Mouse (Mus musculus) macrophage (primary cell): ENCODE data around the gene Sftpa1. TPM values are rescaled to one million over a fixed set of nuclear protein-coding genes. Genes with fewer than 3 reads are reported as not detected.

Source experiments
- H3K27ac ChIP-seq: fragments of 350-480 bp; formaldehyde crosslinking; 2 replicates; pipeline ENCODE4 v1.9.0; 2021
- H3K36me3 ChIP-seq: fragments of 350-480 bp; formaldehyde crosslinking; 2 replicates; pipeline ENCODE4 v1.9.0; 2021; ENCODE audit errors: inconsistent target
- H3K4me3 ChIP-seq: fragments of 350-480 bp; formaldehyde crosslinking; 2 replicates; pipeline ENCODE4 v1.9.0; 2021; ENCODE audit errors: inconsistent target
- H3K79me2 ChIP-seq: fragments of 350-480 bp; formaldehyde crosslinking; 2 replicates; pipeline ENCODE4 v1.9.0; 2021; ENCODE audit errors: inconsistent target
- WGBS: methylation state at CpG from one replicate; pipeline ENCODE4 v1.1.7; 2026; ENCODE audit warnings: inconsistent platforms; ENCODE audit not compliant: missing documents; 5-methylcytosine and 5-hydroxymethylcytosine counted together
- polyA plus RNA-seq: library from polyadenylated mRNA; stranded (reverse); fragments of 250-400 nt; gene quantifications from 3 replicates; pipeline ENCODE4 v1.2.4, GENCODE M21; 2018; ENCODE audit warnings: inconsistent platforms
- total RNA-seq, 78 experiments: library from RNA; depleted of rRNA; stranded (reverse); fragments of 250-400 nt; gene quantifications; 1 replicate in 9 of 78; 2 replicates in 24 of 78; 3 replicates in 43 of 78; 4 replicates in 2 of 78; pipeline ENCODE4 v1.2.4; 2018; ENCODE audit warnings: inconsistent platforms in 56 of 78

The Sftpa1 gene
- not detected for total RNA-seq (2018; cell fraction: chromatin; rRNA removed)
- not detected for total RNA-seq (2018; cell fraction: cytosol; rRNA removed)
- total RNA-seq (2018; cell fraction: nucleus; rRNA removed): not detected
- not detected in 3 replicates for polyA plus RNA-seq

DNA sequence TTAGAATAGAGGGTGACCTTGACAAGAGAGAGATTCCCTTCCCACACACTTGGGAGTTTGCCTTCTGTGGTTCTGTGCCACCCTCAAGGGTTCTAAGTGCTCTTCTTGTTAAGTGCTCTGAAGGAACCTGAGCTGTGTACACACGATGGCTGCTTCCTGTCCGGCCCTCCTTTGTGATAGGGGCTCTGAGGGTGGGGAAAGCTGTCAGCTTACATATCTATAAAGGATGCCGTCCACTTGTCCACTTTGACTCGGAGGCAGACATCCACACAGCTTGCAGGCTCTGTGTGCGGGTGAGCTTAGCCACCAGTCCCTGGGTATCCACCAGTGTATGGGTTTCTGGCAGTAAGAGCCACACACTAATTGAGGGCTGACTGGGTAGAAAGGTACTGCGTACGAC is at the start of gene Sftpa1:
TSS of gene Sftpa1 (plus strand) at position 243 of the 400 bp plus-strand sequence.
- WGBS: 80% methylated on average over 7 of the region's 7 CpGs
- no peaks in the 10 kb centered on the region for H3K36me3 ChIP-seq
- H3K4me3 ChIP-seq: no peak within 1 kb of the TSS
- H3K27ac ChIP-seq: no peak within 1 kb of the TSS
- H3K79me2 ChIP-seq: no peaks in the 10 kb centered on the region

DNA sequence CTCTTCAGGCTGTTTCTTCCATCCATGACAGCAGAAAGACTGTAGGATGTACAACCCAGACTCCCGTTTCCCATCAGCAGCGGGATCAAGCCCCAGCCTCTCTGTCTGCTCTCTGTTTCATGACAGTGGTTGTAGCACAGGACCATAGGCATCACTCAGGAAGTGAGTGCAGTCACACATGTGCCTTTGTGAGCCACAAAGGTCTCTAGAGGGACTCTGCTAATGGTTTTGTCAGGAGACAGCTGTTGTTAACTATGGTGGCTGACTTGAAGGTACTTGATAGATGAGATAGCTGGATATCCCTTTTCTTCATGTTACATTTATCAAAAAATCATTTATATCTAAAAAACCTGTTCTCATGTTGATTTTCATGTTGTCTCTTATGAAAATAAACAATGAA is 49.2 kb upstream of the Sftpa1 start:
- 94% methylated on average over 2 of the region's 2 CpGs for WGBS
- H3K4me3 ChIP-seq: no peak overlapping the region
- no peak overlapping the region for H3K27ac ChIP-seq
- no peaks in the 10 kb centered on the region for H3K79me2 ChIP-seq
- no peaks in the 10 kb centered on the region for H3K36me3 ChIP-seq

DNA sequence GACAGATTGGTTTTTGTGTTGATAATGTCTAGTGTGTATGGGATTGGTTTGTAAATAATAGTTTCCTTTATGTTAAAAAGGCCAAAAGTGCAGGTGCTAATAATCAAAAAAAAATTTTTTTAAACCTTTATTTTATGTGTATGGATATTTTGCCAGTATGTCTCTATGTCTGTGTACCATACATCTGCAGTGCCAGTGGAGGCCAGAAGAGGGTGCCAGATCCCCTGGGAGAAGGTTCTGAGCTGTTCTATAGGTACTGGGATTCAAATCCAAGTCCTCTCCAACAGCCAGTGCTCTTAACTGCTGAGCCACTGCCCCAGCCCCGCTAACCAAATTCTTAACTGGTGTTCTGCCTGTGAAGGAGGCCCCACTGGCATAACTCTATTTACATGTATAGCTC is 44.1 kb upstream of the Sftpa1 start:
- Histone ChIP-seq H3K79me2 (no peaks in the 10 kb centered on the region), H3K27ac (no peak overlapping the region), H3K36me3 (no peaks in the 10 kb centered on the region), H3K4me3 (no peak overlapping the region)
- WGBS: 70% methylated on average over 1 of the region's 1 CpGs

DNA sequence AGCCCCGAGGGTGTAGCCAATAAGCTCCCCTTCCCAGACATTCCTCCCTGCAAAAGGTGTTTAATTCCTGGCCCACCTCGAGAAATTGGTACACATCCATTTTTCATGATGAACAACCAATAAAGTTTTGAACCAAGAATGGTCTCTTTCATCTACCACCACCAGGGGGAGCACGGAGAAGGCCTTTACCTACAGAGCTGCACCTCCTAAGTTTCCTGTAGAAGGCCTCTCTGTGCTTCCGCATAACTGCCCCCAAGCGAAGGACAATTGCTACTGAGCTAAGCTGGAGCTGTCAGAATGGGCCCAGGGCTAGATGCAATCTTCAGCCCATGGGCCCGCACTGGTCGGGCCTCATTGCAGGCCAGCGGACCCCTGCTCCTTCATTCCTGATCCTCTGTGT is 40.8 kb upstream of the Sftpa1 start:
- Histone ChIP-seq H3K36me3 (no peaks in the 10 kb centered on the region), H3K79me2 (no peaks in the 10 kb centered on the region), H3K27ac (no peak overlapping the region), H3K4me3 (no peak overlapping the region)
- WGBS: 55% methylated on average over 8 of the region's 8 CpGs

DNA sequence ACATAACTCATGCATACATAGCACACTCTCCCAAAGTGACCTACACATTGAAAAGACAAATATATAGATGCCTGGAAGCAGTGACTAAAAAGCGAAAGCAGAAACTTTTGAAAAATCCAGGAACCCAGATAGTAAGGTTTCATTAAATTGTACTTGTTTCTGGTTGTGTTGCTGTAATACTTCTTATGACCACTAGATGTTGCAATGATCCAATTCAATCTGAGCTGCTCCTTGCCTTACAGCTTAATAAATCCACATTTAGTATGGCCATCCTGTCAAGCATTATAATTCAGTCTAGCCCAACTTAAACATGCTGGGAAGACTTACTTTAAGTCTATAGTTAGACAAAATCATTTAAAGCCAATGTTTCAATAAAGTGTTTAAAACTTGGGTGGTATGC is 37.5 kb upstream of the Sftpa1 start:
- no peaks in the 10 kb centered on the region for H3K79me2 ChIP-seq
- no peaks in the 10 kb centered on the region for H3K36me3 ChIP-seq
- 40% methylated on average over 1 of the region's 1 CpGs for WGBS
- no peak overlapping the region for H3K27ac ChIP-seq
- no peak overlapping the region for H3K4me3 ChIP-seq

DNA sequence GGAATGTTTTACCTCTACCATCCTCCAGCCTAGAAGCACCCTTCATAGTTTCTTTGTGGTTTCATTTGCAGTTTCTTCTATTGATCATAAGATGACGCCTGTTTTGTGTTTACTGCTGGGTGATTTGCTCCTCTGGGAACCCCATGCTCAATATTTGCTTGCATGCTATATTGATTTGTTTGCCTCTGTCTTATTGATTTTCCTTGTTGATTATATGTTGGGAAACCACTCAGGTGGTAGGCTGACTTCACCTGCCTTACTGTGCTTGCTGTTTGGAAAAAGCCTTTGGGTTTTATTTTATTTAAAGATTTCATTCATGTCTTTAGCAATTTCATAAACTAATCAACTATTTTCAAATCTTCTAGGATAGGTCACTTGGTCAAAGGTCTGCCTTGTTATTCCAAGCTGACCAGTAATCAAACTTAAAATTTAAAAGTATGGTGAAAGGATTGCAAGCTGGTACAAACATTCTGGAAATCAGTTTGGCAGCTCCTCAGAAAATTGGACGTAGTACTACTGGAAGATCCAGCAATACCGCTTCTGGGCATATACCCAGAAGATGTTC is 35.2 kb upstream of the Sftpa1 start:
- 93% methylated on average over 3 of the region's 3 CpGs for WGBS
- Histone ChIP-seq H3K79me2 (no peaks in the 10 kb centered on the region), H3K4me3 (no peak overlapping the region), H3K36me3 (no peaks in the 10 kb centered on the region), H3K27ac (no peak overlapping the region)

DNA sequence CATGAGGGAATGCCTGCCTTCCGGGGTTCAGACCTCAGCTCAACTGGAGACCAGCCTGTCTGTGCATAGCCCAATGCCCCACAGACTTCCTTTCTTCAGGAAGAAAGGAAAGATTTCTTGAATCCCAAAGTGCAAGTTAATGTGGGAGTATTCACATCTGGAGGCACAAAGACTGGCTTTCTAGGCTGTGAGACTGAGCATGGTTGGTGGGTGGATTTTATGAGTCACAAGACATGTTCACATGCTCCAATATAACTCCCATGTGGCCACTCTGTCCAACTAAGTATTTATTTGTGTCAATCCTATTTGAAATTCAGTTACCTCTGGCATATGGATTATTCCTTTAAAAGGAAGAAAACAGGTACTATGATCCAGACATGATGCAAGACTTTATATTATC is 32.9 kb upstream of the Sftpa1 start:
- Histone ChIP-seq H3K27ac (no peak overlapping the region), H3K4me3 (no peak overlapping the region), H3K79me2 (no peaks in the 10 kb centered on the region), H3K36me3 (no peaks in the 10 kb centered on the region)
- WGBS: 100% methylated on average over 1 of the region's 1 CpGs

DNA sequence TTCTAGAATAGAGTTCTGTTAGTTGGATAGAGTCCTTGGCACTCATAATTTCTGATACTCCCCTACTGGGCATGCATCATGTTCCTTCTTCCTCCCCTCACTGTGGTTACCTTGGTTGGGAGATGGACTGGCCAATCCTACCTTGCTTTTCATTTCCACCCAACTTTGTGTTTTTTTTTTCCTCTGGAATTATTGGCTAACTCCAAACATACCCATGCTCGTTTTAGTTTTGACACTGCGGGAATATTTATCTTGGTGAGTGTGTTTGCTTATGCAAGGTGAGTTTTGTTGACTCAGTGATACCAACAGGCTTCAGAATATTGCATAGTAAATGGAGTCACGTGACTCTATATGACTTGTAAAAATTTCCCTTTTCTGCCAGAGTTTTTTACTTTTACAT is 30.9 kb upstream of the Sftpa1 start:
- H3K27ac ChIP-seq: no peak overlapping the region
- H3K36me3 ChIP-seq: no peaks in the 10 kb centered on the region
- no peaks in the 10 kb centered on the region for H3K79me2 ChIP-seq
- no peak overlapping the region for H3K4me3 ChIP-seq
- 70% methylated on average over 3 of the region's 3 CpGs for WGBS

DNA sequence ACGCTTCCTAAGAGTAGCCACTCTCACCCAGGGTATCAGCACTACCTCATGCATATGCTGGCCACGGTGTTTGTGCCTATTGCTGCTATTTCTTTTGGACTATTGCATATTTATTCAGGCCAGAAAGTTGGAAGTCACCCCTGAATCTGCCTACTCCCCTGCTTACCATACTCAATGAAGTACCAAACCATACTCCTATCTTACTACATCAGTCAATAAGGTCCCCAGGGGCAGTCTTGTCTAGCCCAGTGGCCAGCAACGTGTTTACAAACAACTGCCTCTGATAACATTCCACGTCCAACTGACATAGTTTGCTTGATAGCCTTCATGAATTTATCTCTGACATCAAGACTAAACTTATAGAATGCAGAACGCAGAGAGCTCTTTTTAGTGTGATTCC is 30.3 kb upstream of the Sftpa1 start:
- no peak overlapping the region for H3K27ac ChIP-seq
- no peaks in the 10 kb centered on the region for H3K79me2 ChIP-seq
- 79% methylated on average over 5 of the region's 5 CpGs for WGBS
- H3K36me3 ChIP-seq: no peaks in the 10 kb centered on the region
- no peak overlapping the region for H3K4me3 ChIP-seq

DNA sequence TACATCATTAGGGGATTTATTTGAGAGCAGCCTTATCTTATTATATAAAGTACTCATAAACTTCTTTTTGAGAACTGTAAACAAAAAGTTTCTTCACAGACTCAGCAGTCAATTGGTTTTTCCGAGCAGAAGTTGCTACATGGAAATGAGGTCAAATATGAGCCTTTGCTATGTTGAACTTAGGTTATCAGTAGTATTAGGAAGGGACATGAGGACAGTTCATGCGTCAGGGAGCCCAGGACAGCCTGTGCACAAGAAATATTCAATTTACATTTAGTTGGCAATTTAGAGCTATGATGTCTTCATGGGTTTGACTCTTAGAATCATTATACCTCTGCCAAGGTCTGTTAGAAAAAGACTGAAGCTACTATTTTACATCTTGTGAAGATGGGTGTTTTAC is 29.3 kb upstream of the Sftpa1 start:
- Histone ChIP-seq H3K27ac (no peak overlapping the region), H3K36me3 (no peaks in the 10 kb centered on the region), H3K4me3 (no peak overlapping the region), H3K79me2 (no peaks in the 10 kb centered on the region)
- WGBS: 89% methylated on average over 2 of the region's 2 CpGs

DNA sequence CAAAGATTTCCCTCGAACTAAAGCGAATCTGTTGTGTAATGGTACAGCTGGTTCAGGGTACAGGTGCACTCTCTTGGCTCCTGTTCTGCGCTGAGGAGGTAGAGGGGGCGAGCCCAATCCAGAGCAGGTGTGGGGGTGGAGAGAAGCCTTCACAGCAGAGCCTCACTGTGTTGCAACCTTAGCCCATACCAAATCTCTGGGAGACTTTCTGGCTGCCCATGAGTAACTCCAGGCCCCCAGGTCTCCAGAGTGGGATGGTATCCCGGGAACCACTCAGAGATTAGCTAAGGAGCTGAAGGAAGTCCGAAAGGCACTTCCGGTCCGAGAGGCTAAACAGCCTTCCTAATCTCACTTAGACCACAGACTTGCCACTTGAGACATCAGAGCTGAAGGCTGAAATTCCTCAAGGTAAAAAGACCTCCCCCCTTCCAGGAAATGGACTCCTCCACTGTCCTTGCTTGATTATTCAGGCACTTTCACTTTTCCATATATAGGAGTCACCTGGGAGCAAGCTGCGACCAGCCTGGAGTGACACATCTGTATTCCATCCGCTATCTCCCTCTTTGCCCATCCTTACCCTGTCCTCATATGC is 26.6 kb upstream of the Sftpa1 start, which contains the start of gene Mat1a:
TSS of gene Mat1a (plus strand) at position 183 of the 592 bp plus-strand sequence.
- 79% methylated on average over 10 of the region's 10 CpGs for WGBS
- Histone ChIP-seq H3K36me3 (no peaks in the 10 kb centered on the region), H3K79me2 (no peaks in the 10 kb centered on the region), H3K27ac (no peak within 1 kb of the TSS), H3K4me3 (no peak within 1 kb of the TSS)

DNA sequence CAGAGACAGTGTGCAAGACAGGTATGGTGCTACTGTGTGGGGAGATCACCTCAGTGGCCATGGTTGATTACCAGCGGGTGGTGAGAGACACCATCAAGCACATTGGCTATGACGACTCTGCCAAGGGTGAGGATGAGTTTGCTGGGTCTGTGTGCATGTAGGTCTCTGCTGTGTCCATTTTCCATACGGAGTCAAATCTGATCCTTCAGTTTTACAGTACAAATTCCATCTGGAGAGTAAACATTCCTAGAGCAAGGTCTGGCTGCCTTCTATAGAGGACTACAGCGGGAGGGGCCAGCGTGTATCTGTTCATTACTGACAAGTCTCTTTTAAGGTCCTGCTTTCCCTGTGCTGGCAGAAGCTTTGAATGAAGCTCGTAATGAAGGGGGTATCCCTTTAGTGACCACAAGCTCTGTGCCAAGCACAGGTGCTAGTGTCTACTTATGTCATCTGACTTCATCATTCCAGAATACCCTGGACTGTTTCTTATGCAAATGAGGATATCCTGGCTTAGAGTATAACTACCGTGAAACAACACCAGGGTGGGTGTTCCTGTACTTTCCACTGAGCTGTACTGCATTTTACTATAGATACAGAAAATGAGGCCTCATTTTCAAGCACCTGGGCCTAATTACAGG is 20.4 kb upstream of the Sftpa1 start:
- no peaks in the 10 kb centered on the region for H3K36me3 ChIP-seq
- H3K27ac ChIP-seq: no peak overlapping the region
- H3K79me2 ChIP-seq: no peaks in the 10 kb centered on the region
- no peak overlapping the region for H3K4me3 ChIP-seq
- WGBS: 84% methylated on average over 7 of the region's 7 CpGs

DNA sequence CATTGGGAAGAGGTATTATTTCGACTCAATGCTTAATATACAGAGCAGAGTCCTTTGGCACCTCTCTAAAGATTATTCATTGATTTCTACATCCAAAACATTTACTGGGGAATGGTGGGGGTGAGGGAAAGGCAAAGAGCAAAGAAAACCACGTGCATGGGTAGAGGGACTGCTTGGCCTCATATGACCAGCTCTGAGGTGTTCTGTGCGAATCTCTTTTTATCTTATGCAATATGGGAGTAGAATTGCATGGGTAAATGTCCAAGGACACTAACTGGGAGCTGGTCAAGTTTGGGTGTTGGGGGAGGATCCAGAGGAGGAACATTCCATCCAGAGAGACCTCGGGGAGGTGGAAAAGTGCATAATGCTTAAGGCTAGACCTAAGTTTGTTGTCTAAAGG is 18.6 kb upstream of the Sftpa1 start:
- no peaks in the 10 kb centered on the region for H3K79me2 ChIP-seq
- WGBS: 79% methylated on average over 4 of the region's 4 CpGs
- H3K27ac ChIP-seq: no peak overlapping the region
- no peak overlapping the region for H3K4me3 ChIP-seq
- H3K36me3 ChIP-seq: no peaks in the 10 kb centered on the region

DNA sequence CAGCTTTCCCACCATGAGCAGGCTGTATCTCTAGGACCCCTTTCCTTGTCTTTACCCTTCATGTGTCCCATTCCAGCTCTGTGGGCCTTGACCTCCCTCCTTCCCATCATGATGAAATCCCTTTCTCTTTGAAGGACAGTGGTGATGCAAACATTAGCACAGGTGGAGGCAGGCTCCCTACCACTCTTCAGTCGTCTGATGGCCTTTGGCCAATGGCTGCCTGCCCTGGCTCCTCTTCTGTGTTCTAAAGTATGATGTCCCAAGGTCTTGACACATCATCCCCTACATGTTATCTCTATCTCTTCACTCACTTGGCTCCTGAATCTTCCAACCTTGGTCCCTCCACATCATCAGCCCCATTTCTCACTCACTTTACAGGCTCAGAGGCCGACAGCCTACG is 15.3 kb upstream of the Sftpa1 start:
- H3K4me3 ChIP-seq: no peak overlapping the region
- H3K36me3 ChIP-seq: no peaks in the 10 kb centered on the region
- H3K27ac ChIP-seq: no peak overlapping the region
- no peaks in the 10 kb centered on the region for H3K79me2 ChIP-seq
- 78% methylated on average over 3 of the region's 3 CpGs for WGBS

DNA sequence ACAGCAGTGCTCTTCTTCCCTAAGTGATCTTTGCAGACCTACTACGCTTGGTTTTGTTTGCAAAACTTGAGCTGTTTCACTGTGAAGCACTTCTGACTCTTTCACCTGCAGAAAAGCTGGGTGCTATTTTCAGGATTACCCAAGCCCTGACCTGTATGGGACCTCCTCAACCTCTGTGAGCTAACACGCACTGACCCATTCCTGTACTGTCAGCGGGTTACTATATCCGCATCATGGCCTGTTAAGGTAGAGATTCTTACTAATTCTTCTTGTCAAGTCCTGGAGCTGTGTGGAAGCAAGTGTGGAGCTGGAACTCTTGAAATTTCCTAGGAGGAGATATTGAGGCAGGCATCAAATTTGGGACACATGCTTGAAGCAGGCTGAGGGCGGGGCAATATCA is 6.9 kb upstream of the Sftpa1 start:
- no peaks in the 10 kb centered on the region for H3K79me2 ChIP-seq
- H3K36me3 ChIP-seq: no peaks in the 10 kb centered on the region
- 86% methylated on average over 5 of the region's 5 CpGs for WGBS
- H3K4me3 ChIP-seq: no peak overlapping the region
- H3K27ac ChIP-seq: no peak overlapping the region
